Mouse (Mus musculus) limb, embryonic 12.5 days (tissue): ENCODE data around the gene Slc25a13. TPM values are rescaled to one million over a fixed set of nuclear protein-coding genes. Genes with fewer than 3 reads are reported as not detected.

Experiments
- ATAC-seq: fragments of 200-750 bp; cut with Nextera tagmentation; 2 replicates; pipeline ENCODE4 v1.8.0; 2017; ENCODE audit warnings: low read depth, moderate TSS enrichment; ENCODE audit not compliant: insufficient number of reproducible peaks, insufficient read depth, low FRiP score, low TSS enrichment
- H3K27ac ChIP-seq: fragments of 300-500 bp; sonication (generic); 2 replicates; pipeline ENCODE4 v1.5.1; 2016; ENCODE audit warnings: mild to moderate bottlenecking, moderate library complexity
- H3K27me3 ChIP-seq: fragments of 300-500 bp; sonication (generic); 2 replicates; pipeline ENCODE4 v1.6.1; 2016; ENCODE audit warnings: mild to moderate bottlenecking, moderate library complexity
- H3K36me3 ChIP-seq: fragments of 300-500 bp; sonication (generic); 2 replicates; pipeline ENCODE4 v1.6.1; 2016; ENCODE audit warnings: mild to moderate bottlenecking, moderate library complexity
- H3K4me1 ChIP-seq: fragments of 300-500 bp; sonication (generic); replicated peaks from 2 replicates; pipeline ENCODE4 v1.6.1; 2016
- H3K4me2 ChIP-seq: fragments of 300-500 bp; sonication (generic); 2 replicates; pipeline ENCODE4 v1.6.1; 2016; ENCODE audit warnings: mild to moderate bottlenecking, moderate library complexity
- H3K4me3 ChIP-seq: fragments of 300-500 bp; sonication (generic); replicated peaks from 2 replicates; pipeline ENCODE4 v1.5.1; 2016; ENCODE audit warnings: mild to moderate bottlenecking
- H3K9ac ChIP-seq: fragments of 300-500 bp; sonication (generic); replicated peaks from 2 replicates; pipeline ENCODE4 v1.6.1; 2016; ENCODE audit warnings: mild to moderate bottlenecking, moderate library complexity
- H3K9me3 ChIP-seq: fragments of 300-500 bp; sonication (generic); 2 replicates; pipeline ENCODE4 v1.6.1; 2016; ENCODE audit warnings: mild to moderate bottlenecking, moderate library complexity
- WGBS: fragments of 180-500 bp; shearing (Covaris S2); methylation state at CpG from one replicate; pipeline ENCODE4 v1.1.7; 2016; 5-methylcytosine and 5-hydroxymethylcytosine counted together
- polyA plus RNA-seq: library from polyadenylated mRNA; unstranded; fragments of >200 nt; fragmentation: Nextera tagmentation; extraction: Ambion mirVana; gene quantifications from 2 replicates; pipeline ENCODE4 v1.2.1, GENCODE M21; 2016

The Slc25a13 gene
- polyA plus RNA-seq, 1 experiment from 2014 or later, result 42.3 TPM

DNA sequence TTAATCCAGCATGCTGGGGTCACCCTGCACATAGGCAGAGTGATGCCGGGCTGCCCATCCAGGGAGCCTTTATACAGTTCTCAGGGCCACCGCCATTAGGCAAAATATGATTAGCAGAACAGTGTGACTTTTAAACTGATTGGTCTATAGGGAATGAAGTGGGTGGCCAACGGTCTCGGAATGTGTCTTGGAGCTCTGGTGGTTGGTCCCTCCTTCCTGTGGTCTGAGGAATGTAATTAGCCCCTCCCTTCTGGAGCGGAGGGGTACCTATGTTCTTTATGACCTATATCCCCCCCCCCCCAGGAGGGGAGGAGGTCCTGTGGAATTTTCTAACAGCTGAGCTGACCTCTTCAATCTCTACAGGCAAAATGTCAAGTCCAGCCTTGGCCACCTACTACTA lies 77.9 kb downstream of the Slc25a13 start:
- no peak for ATAC-seq
- WGBS, result 83% methylated on average over 5 of the region's 5 CpGs
- H3K27ac ChIP-seq, result no peak overlapping the region
- H3K36me3 ChIP-seq, result peaks cover 25% of the 10 kb centered on the region
- 0 out of 2 replicates have a peak, but pooled peaks cover 9% of the 10 kb centered on the region for H3K9me3 ChIP-seq
- no peaks in the 10 kb centered on the region for H3K27me3 ChIP-seq
- H3K4me2 ChIP-seq, result no peak overlapping the region
- no peak overlapping the region for H3K9ac ChIP-seq
- H3K4me1 ChIP-seq, result peaks cover 9% of the 10 kb centered on the region
- H3K4me3 ChIP-seq, result no peak overlapping the region

DNA sequence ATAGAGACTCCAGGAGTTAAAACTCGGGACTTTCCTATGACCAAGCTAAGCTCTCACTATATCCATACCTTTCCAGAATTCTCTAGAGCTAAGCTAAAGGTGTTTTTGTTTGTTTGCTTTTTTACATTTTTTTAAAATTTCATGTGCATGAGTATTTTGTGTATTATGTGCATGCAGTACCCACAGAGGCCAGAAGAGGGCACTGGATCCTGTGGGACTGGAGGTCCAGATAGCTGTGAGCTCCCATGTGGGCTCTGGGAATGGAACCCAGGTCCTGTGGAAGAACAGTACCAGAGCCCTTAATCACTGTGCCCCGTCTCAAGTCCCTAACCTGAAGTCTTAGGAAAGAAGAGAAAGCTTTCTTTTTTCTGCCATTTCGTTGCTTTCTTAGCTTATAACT lies 80.2 kb downstream of the Slc25a13 start:
- Histone ChIP-seq H3K27ac (no peak overlapping the region), H3K9ac (no peak overlapping the region), H3K27me3 (no peaks in the 10 kb centered on the region), H3K4me3 (no peak overlapping the region), H3K4me2 (no peak overlapping the region), H3K36me3 (peaks cover 25% of the 10 kb centered on the region), H3K4me1 (no peaks in the 10 kb centered on the region), H3K9me3 (0 out of 2 replicates have a peak, but pooled peaks cover 9% of the 10 kb centered on the region)
- WGBS, result 91% methylated on average over 3 of the region's 3 CpGs
- ATAC-seq, result no peak

DNA sequence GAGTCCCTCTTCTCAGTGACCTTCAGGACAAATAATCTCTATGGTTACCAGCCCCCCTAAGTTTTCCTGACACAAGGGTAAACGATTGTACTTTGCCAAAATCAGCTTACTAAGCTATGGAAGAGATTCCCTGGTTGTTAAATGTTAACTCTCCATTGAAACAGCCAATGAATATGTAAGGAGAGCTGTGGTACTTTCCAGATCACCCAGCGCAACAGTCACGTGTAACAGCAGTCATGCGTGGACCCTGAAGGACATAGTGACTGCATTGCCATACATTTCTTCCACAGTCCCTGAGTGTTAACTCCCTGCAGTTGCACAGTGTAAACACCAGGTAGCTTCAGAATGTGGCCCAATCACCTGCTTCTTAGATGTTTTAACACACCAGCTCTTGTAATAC lies 82.0 kb downstream of the Slc25a13 start:
- H3K4me3 ChIP-seq, result no peak overlapping the region
- H3K4me1 ChIP-seq, result no peaks in the 10 kb centered on the region
- H3K9ac ChIP-seq, result no peak overlapping the region
- WGBS, result 86% methylated on average over 4 of the region's 4 CpGs
- H3K9me3 ChIP-seq, result 0 out of 2 replicates have a peak, but pooled peaks cover 9% of the 10 kb centered on the region
- H3K27me3 ChIP-seq, result no peaks in the 10 kb centered on the region
- peaks cover 31% of the 10 kb centered on the region for H3K36me3 ChIP-seq
- H3K27ac ChIP-seq, result no peak overlapping the region
- ATAC-seq, result no peak
- H3K4me2 ChIP-seq, result no peak overlapping the region

DNA sequence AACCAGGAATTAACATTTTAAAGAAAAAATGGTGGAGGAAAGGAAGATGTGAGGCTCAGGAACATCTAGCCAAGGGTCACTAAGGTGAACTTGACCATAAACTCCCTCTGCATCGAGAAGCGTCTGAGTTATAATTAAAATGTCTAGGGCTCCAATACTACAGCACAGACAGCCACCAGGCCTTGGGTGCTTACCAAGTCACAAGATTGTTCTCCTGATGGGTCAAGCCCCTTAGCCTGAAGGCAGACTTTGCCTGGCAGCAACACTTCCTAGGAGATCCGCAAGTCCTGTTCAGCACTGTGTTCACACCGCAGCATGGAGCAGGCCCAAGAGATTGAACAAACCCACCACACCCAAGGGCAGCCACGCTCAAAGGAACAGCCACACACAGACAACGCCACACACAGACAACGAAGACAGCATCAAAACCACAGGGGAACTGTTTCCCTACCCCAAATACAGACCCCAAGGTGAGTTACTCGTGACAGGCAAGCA lies 83.4 kb downstream of the Slc25a13 start:
- H3K4me1 ChIP-seq, result no peaks in the 10 kb centered on the region
- peaks cover 28% of the 10 kb centered on the region for H3K36me3 ChIP-seq
- no peak overlapping the region for H3K4me3 ChIP-seq
- WGBS, result 89% methylated on average over 8 of the region's 8 CpGs
- H3K27ac ChIP-seq, result no peak overlapping the region
- no peaks in the 10 kb centered on the region for H3K27me3 ChIP-seq
- 0 out of 2 replicates have a peak, but pooled peaks cover 6% of the 10 kb centered on the region for H3K9me3 ChIP-seq
- no peak overlapping the region for H3K4me2 ChIP-seq
- no peak for ATAC-seq
- H3K9ac ChIP-seq, result no peak overlapping the region

DNA sequence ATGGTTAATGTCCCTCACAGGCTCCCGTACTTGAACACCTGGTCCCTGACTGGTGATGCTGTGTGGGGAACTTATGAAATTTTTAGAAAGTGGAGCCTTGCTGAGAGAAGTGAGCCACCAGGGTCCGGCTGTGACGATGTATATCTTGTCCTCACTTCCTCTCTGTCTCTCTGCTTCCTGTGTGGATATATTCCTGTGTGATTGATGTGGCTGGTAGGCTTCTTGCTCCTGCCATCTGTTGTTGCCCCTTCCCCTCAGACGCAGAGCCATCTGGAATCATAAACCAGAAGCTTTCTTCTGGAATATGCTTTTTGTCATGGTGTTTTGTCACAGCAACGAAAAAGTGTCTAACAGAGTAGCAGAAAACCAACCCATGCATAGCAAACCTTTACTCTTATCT lies 84.9 kb downstream of the Slc25a13 start:
- H3K9me3 ChIP-seq, result 0 out of 2 replicates have a peak, but pooled peaks cover 8% of the 10 kb centered on the region
- H3K27ac ChIP-seq, result no peak overlapping the region
- no peaks in the 10 kb centered on the region for H3K27me3 ChIP-seq
- H3K36me3 ChIP-seq, result peaks cover 28% of the 10 kb centered on the region
- no peak overlapping the region for H3K9ac ChIP-seq
- no peak for ATAC-seq
- H3K4me2 ChIP-seq, result no peak overlapping the region
- H3K4me1 ChIP-seq, result no peaks in the 10 kb centered on the region
- WGBS, result 69% methylated on average over 5 of the region's 5 CpGs
- H3K4me3 ChIP-seq, result no peak overlapping the region

DNA sequence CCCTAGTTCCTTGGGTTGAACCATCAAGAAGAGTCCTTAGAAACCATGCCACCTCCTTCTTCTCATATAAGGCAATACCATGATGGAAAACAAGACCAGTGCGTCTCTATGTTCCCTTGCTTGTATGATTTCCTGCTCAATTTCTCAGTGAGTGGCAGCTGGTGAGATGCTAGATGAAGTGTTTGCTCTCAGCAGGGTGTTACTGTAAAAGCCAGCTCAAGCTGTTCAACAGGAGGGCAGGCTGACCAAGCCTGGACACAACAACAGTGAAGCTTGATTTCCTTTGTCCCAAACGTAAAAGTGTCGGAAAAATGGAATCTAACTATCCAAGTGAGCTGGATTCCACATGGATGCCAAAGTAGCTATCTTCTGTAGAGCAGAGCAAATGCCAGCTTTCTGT lies 91.4 kb downstream of the Slc25a13 start:
- Histone ChIP-seq H3K27ac (no peak overlapping the region), H3K27me3 (no peaks in the 10 kb centered on the region), H3K9me3 (0 out of 2 replicates have a peak, but pooled peaks cover 5% of the 10 kb centered on the region), H3K36me3 (peaks cover 15% of the 10 kb centered on the region; the same call in 1 of the 2 replicates), H3K4me1 (0 out of 2 replicates have a peak, but pooled peaks cover 3% of the 10 kb centered on the region), H3K4me2 (no peak overlapping the region), H3K4me3 (no peak overlapping the region), H3K9ac (no peak overlapping the region)
- WGBS, result 75% methylated on average over 3 of the region's 3 CpGs
- no peak for ATAC-seq

DNA sequence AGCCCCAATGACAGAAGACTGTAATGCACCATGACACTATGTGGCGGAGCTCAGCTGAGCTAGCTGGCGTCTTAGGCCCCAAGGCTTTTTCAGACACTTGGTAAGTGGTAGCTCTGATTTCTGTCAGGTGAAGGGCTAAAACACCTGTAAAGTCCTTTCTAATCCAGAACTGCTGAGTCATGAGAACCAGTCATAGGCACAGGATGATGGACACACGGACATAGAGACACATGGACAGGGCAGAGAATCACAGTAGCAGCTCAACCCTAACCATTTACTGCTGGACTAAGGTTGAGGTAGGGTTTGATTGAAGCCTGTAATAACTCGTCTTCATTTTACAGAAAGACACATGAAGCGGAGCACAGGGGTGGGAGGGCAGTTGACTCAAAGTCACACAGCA lies 95.1 kb downstream of the Slc25a13 start:
- Histone ChIP-seq H3K36me3 (peaks cover 3% of the 10 kb centered on the region; the same call in 1 of the 2 replicates), H3K27me3 (no peaks in the 10 kb centered on the region), H3K27ac (no peak overlapping the region), H3K9me3 (peaks cover 4% of the 10 kb centered on the region; the same call in 1 of the 2 replicates), H3K4me3 (no peak overlapping the region), H3K9ac (no peak overlapping the region), H3K4me1 (peaks cover 8% of the 10 kb centered on the region), H3K4me2 (no peak overlapping the region)
- ATAC-seq, result no peak
- 83% methylated on average over 5 of the region's 5 CpGs for WGBS

DNA sequence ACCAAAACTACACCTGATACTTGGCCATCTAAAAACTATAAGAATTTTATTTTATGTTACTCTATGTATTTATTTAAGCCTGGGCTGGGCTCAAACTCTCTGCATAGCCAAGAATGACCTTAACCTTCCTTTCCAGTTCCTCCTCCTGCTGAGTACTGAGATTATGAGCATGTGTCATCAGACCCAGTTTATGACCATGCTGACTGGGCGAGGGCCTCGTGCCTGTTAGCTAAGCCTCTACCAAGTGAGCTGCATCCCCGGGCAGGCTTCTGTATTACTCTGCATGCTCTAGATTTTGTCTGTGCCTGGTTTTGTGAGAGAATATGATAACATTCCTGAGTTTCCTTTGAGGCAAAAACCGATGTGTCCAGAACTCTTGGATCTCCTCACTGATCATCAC lies 96.1 kb downstream of the Slc25a13 start:
- Histone ChIP-seq H3K9ac (no peak overlapping the region), H3K4me2 (no peak overlapping the region), H3K36me3 (peaks cover 7% of the 10 kb centered on the region; the same call in 1 of the 2 replicates), H3K4me3 (no peak overlapping the region), H3K27ac (no peak overlapping the region), H3K9me3 (peaks cover 4% of the 10 kb centered on the region; the same call in 1 of the 2 replicates), H3K4me1 (peaks cover 16% of the 10 kb centered on the region), H3K27me3 (no peaks in the 10 kb centered on the region)
- 68% methylated on average over 4 of the region's 4 CpGs for WGBS
- no peak for ATAC-seq

DNA sequence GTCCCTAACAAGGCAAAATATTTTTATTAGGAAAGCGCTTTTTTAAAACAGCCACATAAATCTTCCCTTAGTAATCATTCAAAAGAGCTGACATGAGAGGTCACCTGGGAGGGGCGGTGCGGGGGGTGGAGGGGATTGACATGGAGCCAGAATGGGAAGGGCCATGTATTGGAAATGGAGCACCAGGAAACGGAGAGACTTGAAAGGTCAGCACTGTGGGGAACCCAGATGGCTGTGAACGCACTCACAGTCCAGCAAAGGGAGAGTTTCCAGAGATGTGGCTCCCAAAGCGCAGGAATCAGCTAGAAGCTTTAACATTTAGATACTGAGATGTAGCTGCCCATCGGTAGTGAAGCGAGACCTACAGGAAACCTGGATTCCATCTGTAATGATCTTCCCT lies 101.2 kb downstream of the Slc25a13 start:
- peaks cover 13% of the 10 kb centered on the region; the same call in 1 of the 2 replicates for H3K36me3 ChIP-seq
- no peak for ATAC-seq
- peaks cover 4% of the 10 kb centered on the region; the same call in 1 of the 2 replicates for H3K9me3 ChIP-seq
- H3K27ac ChIP-seq, result no peak overlapping the region
- H3K4me1 ChIP-seq, result peaks cover 47% of the 10 kb centered on the region
- WGBS, result 65% methylated on average over 8 of the region's 8 CpGs
- H3K4me3 ChIP-seq, result no peak overlapping the region
- H3K27me3 ChIP-seq, result no peaks in the 10 kb centered on the region
- no peak overlapping the region for H3K9ac ChIP-seq
- H3K4me2 ChIP-seq, result no peak overlapping the region

DNA sequence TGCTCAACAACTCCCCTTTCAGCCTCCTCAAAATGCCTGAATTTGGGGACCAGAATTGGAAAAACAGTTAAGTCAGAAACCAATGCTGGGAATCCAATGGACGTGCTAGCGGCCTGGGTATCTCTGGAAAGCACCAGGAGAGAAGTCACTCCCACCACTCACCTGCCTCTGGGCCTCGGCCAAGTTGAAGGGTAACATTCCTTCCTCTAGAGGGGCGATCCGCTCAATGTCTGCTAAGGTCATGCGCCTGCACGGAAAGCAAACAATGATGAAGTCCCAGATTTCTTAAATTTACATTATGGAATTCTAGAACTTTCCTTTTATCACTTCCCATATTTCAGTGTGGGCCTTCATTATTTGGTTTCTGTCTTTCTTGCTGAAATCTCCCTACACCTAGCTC lies 103.2 kb downstream of the Slc25a13 start:
- WGBS, result 68% methylated on average over 7 of the region's 7 CpGs
- peaks cover 47% of the 10 kb centered on the region for H3K4me1 ChIP-seq
- no peak overlapping the region for H3K9ac ChIP-seq
- H3K9me3 ChIP-seq, result peaks cover 4% of the 10 kb centered on the region; the same call in 1 of the 2 replicates
- H3K36me3 ChIP-seq, result peaks cover 18% of the 10 kb centered on the region; the same call in 1 of the 2 replicates
- no peak; the same call in 1 of the 2 replicates for ATAC-seq
- H3K27ac ChIP-seq, result peak overlapping the region; percentile 59
- no peak overlapping the region for H3K4me2 ChIP-seq
- H3K27me3 ChIP-seq, result no peaks in the 10 kb centered on the region
- no peak overlapping the region for H3K4me3 ChIP-seq

DNA sequence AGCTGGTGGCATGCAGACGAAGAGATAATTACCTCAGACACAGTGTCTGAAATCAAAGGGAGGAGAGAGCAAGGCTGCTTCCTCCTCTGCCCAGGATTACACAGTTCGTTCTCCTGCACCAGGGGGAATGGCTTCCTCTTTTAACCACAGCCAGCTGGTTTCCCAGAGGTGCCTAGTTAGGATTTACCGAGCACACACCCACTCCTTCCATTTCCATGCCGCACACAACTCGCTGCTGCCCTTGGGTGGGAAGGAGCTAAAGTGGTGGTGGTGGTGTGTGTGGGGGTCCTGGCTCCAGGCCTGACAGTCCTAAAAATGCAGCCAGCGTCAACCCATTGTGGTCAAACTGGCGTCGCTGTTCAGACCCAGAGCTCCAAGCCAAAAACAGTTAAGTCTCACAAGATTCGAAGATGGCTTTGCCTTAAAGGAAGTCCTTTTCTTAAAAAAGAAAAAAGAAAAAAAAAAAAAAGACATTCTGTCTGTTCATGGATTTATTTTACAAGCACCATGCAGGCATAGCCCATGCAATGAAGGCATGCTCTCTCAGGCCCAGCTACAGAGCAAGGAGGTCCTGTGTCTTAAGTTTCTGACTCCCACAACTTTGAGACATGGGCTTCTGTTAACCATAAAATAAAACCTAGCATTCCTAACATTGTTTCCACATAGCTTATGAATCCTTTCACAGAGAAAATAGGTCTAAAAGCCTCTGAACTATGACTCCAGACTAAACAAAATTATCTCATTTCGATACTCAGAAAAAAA lies 104.0 kb downstream of the Slc25a13 start:
- peaks cover 26% of the 10 kb centered on the region; the same call in 1 of the 2 replicates for H3K36me3 ChIP-seq
- no peak overlapping the region for H3K4me3 ChIP-seq
- H3K9ac ChIP-seq, result no peak overlapping the region
- ATAC-seq, result no peak; the same call in 1 of the 2 replicates
- no peaks in the 10 kb centered on the region for H3K27me3 ChIP-seq
- no peak overlapping the region for H3K4me2 ChIP-seq
- H3K27ac ChIP-seq, result peak overlapping the region; percentile 59
- 61% methylated on average over 10 of the region's 10 CpGs for WGBS
- peaks cover 47% of the 10 kb centered on the region for H3K4me1 ChIP-seq
- peaks cover 4% of the 10 kb centered on the region; the same call in 1 of the 2 replicates for H3K9me3 ChIP-seq
